Mouse (Mus musculus): ENCODE measurements around the gene Smad1.

Gene Smad1

DNA sequence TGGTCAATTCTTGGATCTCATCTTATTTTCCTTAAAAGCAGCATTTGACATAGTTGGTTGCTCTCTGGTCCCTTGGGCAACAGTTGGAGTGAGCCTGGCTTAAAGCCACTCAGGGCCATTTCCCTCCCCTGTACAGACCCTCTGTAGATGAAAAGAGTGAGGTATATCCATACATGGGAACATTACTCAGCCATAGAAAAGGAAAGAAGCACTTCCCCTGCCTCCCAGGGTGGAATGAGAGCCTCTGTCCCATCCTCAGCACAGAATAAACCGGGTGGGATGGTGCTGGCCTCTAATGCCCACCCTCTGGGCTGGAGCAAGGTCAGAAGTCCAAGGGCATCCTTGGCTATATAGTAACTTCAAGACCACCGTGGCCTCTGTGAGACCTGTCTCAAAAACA, 1.4 kb upstream of the Smad1 start:
- H3K36me3 ChIP-seq (ENCODE audit: insufficient read depth, low read length) = no peaks in the 10 kb centered on the region
- TF ChIP-seq NANOG (IDR thresholded peaks at IDR 0.05; ENCODE audit: borderline replicate concordance, low read length) = no peak
- no peak for TF ChIP-seq CTCF (conservative IDR thresholded peaks at IDR 0.05; ENCODE audit: low read length)
- TF ChIP-seq POU5F1 (IDR thresholded peaks at IDR 0.05; ENCODE audit: borderline replicate concordance, low read length) = no peak
- H3K9me3 ChIP-seq (ENCODE audit: low read length) = no peaks in the 10 kb centered on the region
- peaks cover 11% of the 10 kb centered on the region for H3K27me3 ChIP-seq (ENCODE audit: insufficient read depth, low read length)
- H3K4me1 ChIP-seq (replicated peaks; ENCODE audit: low read depth, low read length) = peaks cover 14% of the 10 kb centered on the region
- H3K4me3 ChIP-seq (replicated peaks; ENCODE audit: low read length) = no peak overlapping the region

DNA sequence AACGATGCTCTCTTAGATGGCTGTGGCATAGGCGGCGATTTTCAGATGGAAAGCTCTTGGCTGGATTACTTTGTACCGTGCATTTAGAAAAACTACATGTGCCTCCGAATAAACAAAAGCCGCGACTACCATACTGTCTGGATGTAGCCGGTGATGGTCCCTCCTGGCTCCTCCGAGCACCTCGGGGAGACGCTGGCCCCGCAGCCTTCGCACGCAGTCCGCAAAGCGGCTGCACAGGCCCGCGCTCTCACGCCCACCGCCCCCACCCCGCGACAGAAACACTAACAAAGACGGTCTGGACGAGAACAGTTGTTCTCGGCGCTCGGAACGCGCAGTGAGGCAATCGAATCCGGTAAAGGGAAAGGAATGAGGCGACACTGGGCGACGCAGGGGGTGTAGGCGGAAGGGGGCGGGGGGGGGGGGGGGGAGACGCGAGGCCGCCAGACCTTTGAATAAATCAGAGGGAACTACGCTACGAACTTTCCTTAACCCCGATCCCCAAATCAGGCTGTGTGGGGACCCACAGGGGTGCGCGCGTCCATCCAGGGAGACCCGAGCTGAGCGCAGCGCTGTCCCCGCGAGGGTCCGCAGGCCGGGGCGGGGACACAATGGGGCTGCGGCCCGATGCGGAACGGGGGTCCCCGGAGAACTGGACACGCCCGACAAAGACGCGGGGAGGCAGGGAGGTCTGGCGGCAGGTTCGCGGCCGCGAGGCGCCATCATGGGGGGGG, 902 bp downstream of the Smad1 start:
- Histone ChIP-seq H3K36me3 (ENCODE audit: insufficient read depth, low read length) (no peaks in the 10 kb centered on the region), H3K9me3 (ENCODE audit: low read length) (no peaks in the 10 kb centered on the region), H3K4me1 (replicated peaks; ENCODE audit: low read depth, low read length) (peaks cover 16% of the 10 kb centered on the region), H3K4me3 (replicated peaks; ENCODE audit: low read length) (peak overlapping the region; percentile 92), H3K27me3 (ENCODE audit: insufficient read depth, low read length) (peaks cover 11% of the 10 kb centered on the region)
- TF ChIP-seq NANOG (IDR thresholded peaks at IDR 0.05; ENCODE audit: borderline replicate concordance, low read length) (no peak), CTCF (conservative IDR thresholded peaks at IDR 0.05; ENCODE audit: low read length) (no peak), POU5F1 (IDR thresholded peaks at IDR 0.05; ENCODE audit: borderline replicate concordance, low read length) (no peak)

DNA sequence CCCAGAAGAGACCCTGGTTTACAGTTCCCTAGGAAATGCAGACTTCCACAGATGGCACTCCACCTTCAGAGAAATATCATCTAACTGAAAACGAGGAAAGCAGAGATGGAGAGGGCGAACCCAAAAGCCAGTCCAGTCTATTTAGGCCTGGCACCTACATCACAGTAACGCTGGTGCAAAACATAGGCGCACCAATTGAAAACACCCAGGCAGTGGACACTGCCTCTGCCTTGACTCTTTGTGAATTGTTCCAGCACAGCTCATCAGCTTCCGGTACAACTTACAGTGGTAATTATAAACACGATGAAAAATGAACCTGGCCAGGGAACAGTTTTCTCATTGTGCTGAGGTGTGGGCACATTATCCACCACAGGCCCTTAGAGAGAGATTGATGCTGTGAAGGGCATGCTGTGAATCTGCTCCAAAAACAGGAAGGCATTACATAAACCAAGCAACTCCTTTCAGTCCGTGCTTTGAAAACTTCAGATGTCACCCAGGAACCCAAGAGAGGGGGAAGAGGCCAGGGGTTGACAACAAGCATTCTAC, 1.5 kb downstream of the Smad1 start:
- Histone ChIP-seq H3K36me3 (ENCODE audit: insufficient read depth, low read length) (no peaks in the 10 kb centered on the region), H3K27me3 (ENCODE audit: insufficient read depth, low read length) (peaks cover 11% of the 10 kb centered on the region), H3K4me1 (replicated peaks; ENCODE audit: low read depth, low read length) (peaks cover 18% of the 10 kb centered on the region), H3K4me3 (replicated peaks; ENCODE audit: low read length) (peak overlapping the region; percentile 92), H3K9me3 (ENCODE audit: low read length) (no peaks in the 10 kb centered on the region)
- TF ChIP-seq POU5F1 (IDR thresholded peaks at IDR 0.05; ENCODE audit: borderline replicate concordance, low read length) = no peak
- no peak for TF ChIP-seq CTCF (conservative IDR thresholded peaks at IDR 0.05; ENCODE audit: low read length)
- no peak for TF ChIP-seq NANOG (IDR thresholded peaks at IDR 0.05; ENCODE audit: borderline replicate concordance, low read length)

GRCm38 (mm10) chr8:79396911-79397310, 2.4 kb downstream of the Smad1 start:
- H3K36me3 ChIP-seq (ENCODE audit: insufficient read depth, low read length) = no peaks in the 10 kb centered on the region
- peaks cover 22% of the 10 kb centered on the region for H3K4me1 ChIP-seq (replicated peaks; ENCODE audit: low read depth, low read length)
- TF ChIP-seq NANOG (IDR thresholded peaks at IDR 0.05; ENCODE audit: borderline replicate concordance, low read length) (no peak), CTCF (conservative IDR thresholded peaks at IDR 0.05; ENCODE audit: low read length) (no peak), POU5F1 (IDR thresholded peaks at IDR 0.05; ENCODE audit: borderline replicate concordance, low read length) (no peak)
- peaks cover 11% of the 10 kb centered on the region for H3K27me3 ChIP-seq (ENCODE audit: insufficient read depth, low read length)
- H3K9me3 ChIP-seq (ENCODE audit: low read length) = no peaks in the 10 kb centered on the region
- H3K4me3 ChIP-seq (replicated peaks; ENCODE audit: low read length) = no peak overlapping the region

- H3K4me1 ChIP-seq (replicated peaks; ENCODE audit: low read depth, low read length) = peaks cover 27% of the 10 kb centered on the region
- no peaks in the 10 kb centered on the region for H3K9me3 ChIP-seq (ENCODE audit: low read length)
- TF ChIP-seq NANOG (IDR thresholded peaks at IDR 0.05; ENCODE audit: borderline replicate concordance, low read length) (no peak), POU5F1 (IDR thresholded peaks at IDR 0.05; ENCODE audit: borderline replicate concordance, low read length) (no peak), CTCF (conservative IDR thresholded peaks at IDR 0.05; ENCODE audit: low read length) (no peak)
- no peak overlapping the region for H3K4me3 ChIP-seq (replicated peaks; ENCODE audit: low read length)
- H3K27me3 ChIP-seq (ENCODE audit: insufficient read depth, low read length) = peaks cover 11% of the 10 kb centered on the region
- H3K36me3 ChIP-seq (ENCODE audit: insufficient read depth, low read length) = no peaks in the 10 kb centered on the region
Measured at GRCm38 (mm10) chr8:79394009-79394408, 5.3 kb downstream of the Smad1 start.

GRCm38 (mm10) chr8:79393215-79393614, 6.1 kb downstream of the Smad1 start:
- TF ChIP-seq NANOG (IDR thresholded peaks at IDR 0.05; ENCODE audit: borderline replicate concordance, low read length) (no peak), CTCF (conservative IDR thresholded peaks at IDR 0.05; ENCODE audit: low read length) (no peak), POU5F1 (IDR thresholded peaks at IDR 0.05; ENCODE audit: borderline replicate concordance, low read length) (no peak)
- Histone ChIP-seq H3K4me3 (replicated peaks; ENCODE audit: low read length) (no peak overlapping the region), H3K36me3 (ENCODE audit: insufficient read depth, low read length) (no peaks in the 10 kb centered on the region), H3K9me3 (ENCODE audit: low read length) (no peaks in the 10 kb centered on the region), H3K4me1 (replicated peaks; ENCODE audit: low read depth, low read length) (peaks cover 30% of the 10 kb centered on the region), H3K27me3 (ENCODE audit: insufficient read depth, low read length) (peaks cover 11% of the 10 kb centered on the region)

DNA sequence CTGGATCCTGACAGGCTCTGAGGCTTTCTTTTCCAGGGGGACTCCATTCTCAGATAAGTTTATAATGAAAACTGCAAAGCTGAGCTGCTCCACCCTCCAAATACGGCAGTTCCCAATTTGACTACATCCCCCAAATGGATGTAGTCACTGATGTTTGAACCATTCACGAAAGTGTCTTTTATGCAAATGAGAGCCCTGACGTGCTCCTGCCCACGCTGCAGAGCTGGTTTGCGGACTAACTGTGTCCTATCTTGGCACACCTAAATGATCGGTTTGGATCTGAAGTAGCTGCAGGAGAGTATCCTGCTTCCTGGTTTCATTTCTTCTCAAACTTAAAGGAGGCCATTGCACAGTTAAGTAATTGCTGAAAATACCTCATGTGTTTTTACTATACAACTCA, 6.7 kb downstream of the Smad1 start:
- Histone ChIP-seq H3K4me1 (replicated peaks; ENCODE audit: low read depth, low read length) (peaks cover 25% of the 10 kb centered on the region), H3K4me3 (replicated peaks; ENCODE audit: low read length) (no peak overlapping the region), H3K27me3 (ENCODE audit: insufficient read depth, low read length) (peaks cover 6% of the 10 kb centered on the region), H3K36me3 (ENCODE audit: insufficient read depth, low read length) (no peaks in the 10 kb centered on the region), H3K9me3 (ENCODE audit: low read length) (no peaks in the 10 kb centered on the region)
- TF ChIP-seq NANOG (IDR thresholded peaks at IDR 0.05; ENCODE audit: borderline replicate concordance, low read length) = no peak
- TF ChIP-seq CTCF (conservative IDR thresholded peaks at IDR 0.05; ENCODE audit: low read length) = no peak
- TF ChIP-seq POU5F1 (IDR thresholded peaks at IDR 0.05; ENCODE audit: borderline replicate concordance, low read length) = no peak

DNA sequence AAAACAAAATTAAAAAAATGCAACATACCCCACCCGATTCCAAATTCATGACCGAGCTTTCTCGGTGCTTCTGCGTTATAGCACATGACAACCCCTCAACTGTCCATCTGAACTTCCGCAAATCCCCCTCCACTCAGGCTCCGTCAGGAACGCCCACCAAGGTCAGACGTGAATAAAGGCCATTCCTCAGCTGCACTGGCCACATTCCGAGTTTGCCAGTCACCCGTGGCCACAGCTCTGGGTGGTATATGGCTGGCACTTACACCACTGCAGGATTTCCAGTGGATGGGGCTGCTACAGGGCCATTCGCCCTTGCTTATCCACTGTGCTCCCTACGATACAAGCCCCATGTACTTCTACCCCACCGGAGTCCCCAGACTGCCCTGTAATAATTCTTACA, 7.9 kb downstream of the Smad1 start:
- no peaks in the 10 kb centered on the region for H3K36me3 ChIP-seq (ENCODE audit: insufficient read depth, low read length)
- TF ChIP-seq CTCF (conservative IDR thresholded peaks at IDR 0.05; ENCODE audit: low read length) (no peak), NANOG (IDR thresholded peaks at IDR 0.05; ENCODE audit: borderline replicate concordance, low read length) (no peak), POU5F1 (IDR thresholded peaks at IDR 0.05; ENCODE audit: borderline replicate concordance, low read length) (no peak)
- H3K27me3 ChIP-seq (ENCODE audit: insufficient read depth, low read length) = no peaks in the 10 kb centered on the region; the same call in 1 of the 2 replicates

More for the DNA sequence above, 7.9 kb downstream of the Smad1 start:
- Histone ChIP-seq H3K4me3 (replicated peaks; ENCODE audit: low read length) (no peak overlapping the region), H3K4me1 (replicated peaks; ENCODE audit: low read depth, low read length) (peaks cover 31% of the 10 kb centered on the region), H3K9me3 (ENCODE audit: low read length) (no peaks in the 10 kb centered on the region)

Data from E14TG2a.4 (cell line).